Mouse (Mus musculus) heart, adult 2 months (tissue): ENCODE measurements around the gene Plcd4. TPM values are rescaled to one million over a fixed set of nuclear protein-coding genes. Genes with fewer than 3 reads are reported as not detected.
"Not testable (repeated sequence)": the region's sequence is repeated elsewhere in the genome, so short reads cannot be mapped to it uniquely, and the experiment has no call there.

Experiments used
- DNase-seq, 2 experiments: peaks; one replicate each; pipeline ENCODE4 v3.0.0; 2021
- H3K27ac ChIP-seq: fragments of 200-600 bp; 2 replicates; pipeline ENCODE4 v1.8.1; 2022
- H3K27me3 ChIP-seq: fragments of 200-500 bp; 2 replicates; pipeline ENCODE4 v1.6.1; 2012; ENCODE audit warnings: mild to moderate bottlenecking, low read length, inconsistent platforms, mixed read lengths; ENCODE audit not compliant: control insufficient read depth, insufficient read depth
- H3K36me3 ChIP-seq: fragments of 200-500 bp; 2 replicates; pipeline ENCODE4 v1.6.1; 2012; ENCODE audit warnings: low read length, inconsistent platforms; ENCODE audit not compliant: control insufficient read depth, insufficient read depth
- H3K4me1 ChIP-seq: fragments of 200-500 bp; 2 replicates; pipeline ENCODE4 v1.6.1; 2011; ENCODE audit warnings: low read length; ENCODE audit not compliant: control insufficient read depth, insufficient read depth
- H3K4me3 ChIP-seq: fragments of 200-600 bp; 2 replicates; pipeline ENCODE4 v1.8.1; 2022
- H3K79me2 ChIP-seq: fragments of 200-500 bp; replicated peaks from 2 replicates; pipeline ENCODE4 v1.6.1; 2012; ENCODE audit warnings: mild to moderate bottlenecking, inconsistent platforms, low read length, moderate library complexity, mixed read lengths; ENCODE audit not compliant: control insufficient read depth, insufficient read depth
- H3K9ac ChIP-seq: fragments of 200-500 bp; 2 replicates; pipeline ENCODE4 v1.6.1; 2012; ENCODE audit warnings: low read depth, mild to moderate bottlenecking, control low read depth, inconsistent platforms, low read length, mixed read lengths
- CTCF ChIP-seq: fragments of 200-600 bp; IDR thresholded peaks from 2 replicates; pipeline ENCODE4 v1.8.1; 2022; ENCODE audit warnings: antibody characterized with exemption, mild to moderate bottlenecking, moderate library complexity
- EP300 ChIP-seq: fragments of 200-500 bp; IDR thresholded peaks from 2 replicates; pipeline ENCODE4 v1.6.1; 2011; ENCODE audit warnings: low read depth, low read length, control low read depth; ENCODE audit not compliant: insufficient read depth
- POLR2A ChIP-seq: fragments of 200-500 bp; IDR thresholded peaks from 2 replicates; pipeline ENCODE4 v1.6.1; 2011; ENCODE audit warnings: mild to moderate bottlenecking, low read depth, low read length, control low read depth; ENCODE audit not compliant: insufficient read depth
- WGBS: fragments of 180-500 bp; shearing (Covaris S2); methylation state at CpG from one replicate; pipeline ENCODE4 v1.1.7; 2018; 5-methylcytosine and 5-hydroxymethylcytosine counted together
- intact Hi-C: fragments of 180-260 bp; cut with DNase I; formaldehyde crosslinking; loops from one replicate; pipeline ENCODE4 v1.15.1; 2025
- polyA plus RNA-seq: library from polyadenylated mRNA; depleted of rRNA; stranded (reverse); fragments of >200 nt; gene quantifications from 2 replicates; pipeline ENCODE4 v1.2.3, GENCODE M21; 2012
- total RNA-seq, 2 experiments: library from RNA; stranded (reverse); gene quantifications; 2 replicates each; pipeline ENCODE4 v1.2.3; 2021

Gene Plcd4
- total and polyA plus RNA-seq, 3 experiments, result 0.08 TPM; not detected in 2

- Histone ChIP-seq H3K27ac (no peak overlapping the region), H3K4me1 (no peaks in the 10 kb centered on the region; the same call in none of the 2 replicates), H3K4me3 (no peak overlapping the region), H3K36me3 (peaks cover 13% of the 10 kb centered on the region; the same call in 1 of the 2 replicates), H3K9ac (no peak overlapping the region), H3K79me2 (peaks cover 4% of the 10 kb centered on the region; the same call in 1 of the 2 replicates), H3K27me3 (no peaks in the 10 kb centered on the region)
- DNase-seq, result no peak
- WGBS, result 95% methylated on average over 5 of the region's 5 CpGs
- TF ChIP-seq EP300 (no peak), POLR2A (no peak), CTCF (no peak)
- intact Hi-C loops, result no loop called here
Observed at GRCm38 (mm10) chr1:74511306-74511705, 31.4 kb upstream of the Plcd4 start.

GRCm38 (mm10) chr1:74512999-74513398, 29.7 kb upstream of the Plcd4 start:
- H3K4me3 ChIP-seq, H3K36me3 ChIP-seq, intact Hi-C loops, H3K27me3 ChIP-seq, DNase-seq, H3K9ac ChIP-seq, H3K79me2 ChIP-seq, H3K4me1 ChIP-seq, H3K27ac ChIP-seq: not testable (repeated sequence)
- WGBS, result 100% methylated on average over 1 of the region's 1 CpGs

GRCm38 (mm10) chr1:74519875-74520274, 22.8 kb upstream of the Plcd4 start:
- H3K27ac ChIP-seq, result no peak overlapping the region
- H3K4me3 ChIP-seq, result no peak overlapping the region
- no peaks in the 10 kb centered on the region; the same call in 1 of the 2 replicates for H3K4me1 ChIP-seq
- no peak for DNase-seq
- H3K79me2 ChIP-seq, result peaks cover 3% of the 10 kb centered on the region; the same call in 1 of the 2 replicates
- no peak overlapping the region for H3K9ac ChIP-seq
- no peak for TF ChIP-seq CTCF
- no peak for TF ChIP-seq EP300
- TF ChIP-seq POLR2A, result no peak
- H3K36me3 ChIP-seq, result no peaks in the 10 kb centered on the region; the same call in none of the 2 replicates
- intact Hi-C loops, result no loop called here
- H3K27me3 ChIP-seq, result no peaks in the 10 kb centered on the region

GRCm38 (mm10) chr1:74524746-74525145, 17.9 kb upstream of the Plcd4 start:
- Histone ChIP-seq H3K4me3 (no peak overlapping the region), H3K27ac (no peak overlapping the region), H3K27me3 (no peaks in the 10 kb centered on the region), H3K79me2 (no peaks in the 10 kb centered on the region), H3K9ac (no peak overlapping the region), H3K4me1 (no peaks in the 10 kb centered on the region), H3K36me3 (no peaks in the 10 kb centered on the region; the same call in 1 of the 2 replicates)
- intact Hi-C loops, result no loop called here
- 94% methylated on average over 4 of the region's 4 CpGs for WGBS
- TF ChIP-seq POLR2A (no peak), CTCF (no peak), EP300 (no peak)
- no peak for DNase-seq

- TF ChIP-seq EP300 (no peak), CTCF (no peak), POLR2A (no peak)
- Histone ChIP-seq H3K36me3 (no peaks in the 10 kb centered on the region; the same call in 1 of the 2 replicates), H3K27ac (no peak overlapping the region), H3K4me3 (no peak overlapping the region), H3K79me2 (no peaks in the 10 kb centered on the region), H3K27me3 (no peaks in the 10 kb centered on the region), H3K4me1 (no peaks in the 10 kb centered on the region), H3K9ac (no peak overlapping the region)
- intact Hi-C loops, result no loop called here
- DNase-seq, result no peak
- 93% methylated on average over 7 of the region's 7 CpGs for WGBS
Observed at GRCm38 (mm10) chr1:74528589-74528988, 14.1 kb upstream of the Plcd4 start.

- no peaks in the 10 kb centered on the region for H3K79me2 ChIP-seq
- intact Hi-C loops, result no loop called here
- no peak overlapping the region for H3K4me3 ChIP-seq
- H3K9ac ChIP-seq, result no peak overlapping the region
- H3K4me1 ChIP-seq, result no peaks in the 10 kb centered on the region
- H3K27ac ChIP-seq, result no peak overlapping the region
- no peaks in the 10 kb centered on the region for H3K36me3 ChIP-seq
- DNase-seq, result no peak
- 0 out of 2 replicates have a peak, but pooled peaks cover 2% of the 10 kb centered on the region for H3K27me3 ChIP-seq
- TF ChIP-seq POLR2A, result no peak
- TF ChIP-seq EP300, result no peak
- TF ChIP-seq CTCF, result no peak
Observed at GRCm38 (mm10) chr1:74538650-74539049, 4.0 kb upstream of the Plcd4 start.

- DNase-seq, result no peak
- no peak for TF ChIP-seq CTCF
- no peak for TF ChIP-seq POLR2A
- no peak for TF ChIP-seq EP300
- H3K36me3 ChIP-seq, result no peaks in the 10 kb centered on the region
- H3K79me2 ChIP-seq, result no peaks in the 10 kb centered on the region
- no peak within 1 kb of the TSS for H3K9ac ChIP-seq
- H3K27ac ChIP-seq, result no peak within 1 kb of the TSS
- H3K4me1 ChIP-seq, result no peaks in the 10 kb centered on the region
- H3K27me3 ChIP-seq, result 0 out of 2 replicates have a peak, but pooled peaks cover 2% of the 10 kb centered on the region
- no peak within 1 kb of the TSS for H3K4me3 ChIP-seq
- WGBS, result 76% methylated on average over 4 of the region's 4 CpGs
- intact Hi-C loops, result no loop called here
Observed at GRCm38 (mm10) chr1:74544184-74544583, 1.5 kb downstream of the Plcd4 start, which contains the start of gene Usp37. Gene Usp37, minus strand, starts transcription at chr1:74544284.
